Mouse (Mus musculus) left cerebral cortex, adult 11 months (tissue): Measurements from ENCODE around the gene Gimap4.

ENCODE experiments used
- DNase-seq: peaks from one replicate; pipeline ENCODE4 v3.0.0; 2022; ENCODE audit warnings: low spot score

Gimap4 gene

GRCm38 (mm10) chr6:48684319-48684718 lies at the start of gene Gimap4:
Gimap4 (plus strand) TSS chr6:48684549.
- no peak for DNase-seq

- DNase-seq, result no peak
Measured at GRCm38 (mm10) chr6:48635105-48635504, 49.2 kb upstream of the Gimap4 start.

- no peak for DNase-seq
Measured at GRCm38 (mm10) chr6:48636515-48636914, 47.8 kb upstream of the Gimap4 start.

GRCm38 (mm10) chr6:48637811-48638500 lies 46.4 kb upstream of the Gimap4 start:
- no peak for DNase-seq

- no peak for DNase-seq
Measured at GRCm38 (mm10) chr6:48638553-48638952, 45.8 kb upstream of the Gimap4 start.

GRCm38 (mm10) chr6:48641391-48641790 lies 43.0 kb upstream of the Gimap4 start:
- no peak for DNase-seq

GRCm38 (mm10) chr6:48642764-48643292 lies 41.5 kb upstream of the Gimap4 start:
- DNase-seq, result no peak

- no peak for DNase-seq
Measured at GRCm38 (mm10) chr6:48645660-48646308, 38.6 kb upstream of the Gimap4 start.

GRCm38 (mm10) chr6:48646309-48646690 lies 38.0 kb upstream of the Gimap4 start:
- no peak for DNase-seq

GRCm38 (mm10) chr6:48646995-48647394 lies 37.4 kb upstream of the Gimap4 start, which contains the start of gene Gimap8:
Gimap8 (plus strand) TSS chr6:48647234.
- no peak for DNase-seq

- no peak for DNase-seq
Measured at GRCm38 (mm10) chr6:48647611-48648010, 36.7 kb upstream of the Gimap4 start.

GRCm38 (mm10) chr6:48648779-48649178 lies 35.6 kb upstream of the Gimap4 start:
- no peak for DNase-seq

GRCm38 (mm10) chr6:48650041-48650440 lies 34.3 kb upstream of the Gimap4 start:
- no peak for DNase-seq

- no peak for DNase-seq
Measured at GRCm38 (mm10) chr6:48658721-48659120, 25.6 kb upstream of the Gimap4 start.

- no peak for DNase-seq
Measured at GRCm38 (mm10) chr6:48664750-48665149, 19.6 kb upstream of the Gimap4 start.

- no peak for DNase-seq
Measured at GRCm38 (mm10) chr6:48665471-48665870, 18.9 kb upstream of the Gimap4 start.

- no peak for DNase-seq
Measured at GRCm38 (mm10) chr6:48666159-48666586, 18.2 kb upstream of the Gimap4 start.

GRCm38 (mm10) chr6:48668022-48668421 lies 16.3 kb upstream of the Gimap4 start:
- no peak for DNase-seq

- DNase-seq, result no peak
Measured at GRCm38 (mm10) chr6:48669446-48669969, 14.8 kb upstream of the Gimap4 start.

GRCm38 (mm10) chr6:48674291-48675058 lies 9.9 kb upstream of the Gimap4 start:
- DNase-seq, result no peak

- no peak for DNase-seq
Measured at GRCm38 (mm10) chr6:48675400-48675930, 8.9 kb upstream of the Gimap4 start.
